Mouse (Mus musculus): Measurements from ENCODE around the gene Lnpep. TPM values are rescaled to one million over a fixed set of nuclear protein-coding genes. Genes with fewer than 3 reads are reported as not detected.

Gene Lnpep
- 1.8 and 3.4 TPM in 2 replicates for polyA plus RNA-seq (2012; rRNA removed)

DNA sequence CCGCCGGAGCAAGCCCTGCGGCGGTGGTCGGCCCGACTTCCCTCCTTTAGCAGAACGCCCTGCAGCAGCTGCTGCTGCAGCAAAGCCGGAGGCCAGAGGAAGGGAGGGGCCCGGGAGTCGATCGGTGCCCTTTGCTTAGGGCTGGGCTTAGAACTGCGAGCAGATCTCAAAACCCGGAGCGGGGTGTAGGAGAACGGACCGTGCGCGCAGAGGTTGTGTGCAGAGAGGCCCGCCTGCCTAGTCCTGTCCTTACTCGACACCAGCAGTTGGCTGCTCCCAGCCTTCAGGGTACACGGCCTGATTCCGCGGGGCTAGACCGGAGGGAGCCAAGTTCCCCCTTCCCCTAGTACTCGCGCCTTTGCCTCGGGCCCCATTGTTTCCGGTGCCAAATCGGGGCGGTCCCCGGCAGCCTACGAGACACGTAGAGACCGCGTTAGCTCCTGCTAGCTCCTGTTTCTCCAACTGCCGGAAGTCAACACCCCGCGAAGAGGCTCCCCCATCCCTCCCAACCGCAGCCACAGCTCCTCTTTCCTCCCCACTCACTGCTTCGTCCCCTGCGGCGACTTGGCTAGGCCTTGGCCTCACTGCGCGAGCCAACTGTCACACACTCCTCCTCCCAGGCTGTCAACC, at the start of gene Lnpep:
Gene Lnpep (minus strand): TSS at position 94 of the 630 bp plus-strand sequence.
- Histone ChIP-seq H3K27ac (ENCODE audit: insufficient read depth, low read depth, low read length) (peak within 1 kb of the TSS; percentile 100), H3K27me3 (ENCODE audit: control insufficient read depth, insufficient read depth, low read length) (no peaks in the 10 kb centered on the region), H3K4me1 (ENCODE audit: control insufficient read depth, insufficient read depth, insufficient read length, low read length) (peaks cover 2% of the 10 kb centered on the region; the same call in 1 of the 2 replicates), H3K36me3 (ENCODE audit: control insufficient read depth, insufficient read depth, low read length) (no peaks in the 10 kb centered on the region), H3K4me3 (ENCODE audit: low read depth, low read length) (peak within 1 kb of the TSS; percentile 95)
- whole genome bisulfite sequencing, result under 1% methylated on average over 44 of the region's 44 CpGs
- TF ChIP-seq CTCF (IDR thresholded peaks at IDR 0.05; ENCODE audit: extremely low read depth, insufficient read length, insufficient replicate concordance, low read depth, low read length), result no peak
- peak; percentile 34; the same call in 1 of the 2 replicates for TF ChIP-seq POLR2A (IDR thresholded peaks at IDR 0.05; ENCODE audit: low read depth, low read length)

DNA sequence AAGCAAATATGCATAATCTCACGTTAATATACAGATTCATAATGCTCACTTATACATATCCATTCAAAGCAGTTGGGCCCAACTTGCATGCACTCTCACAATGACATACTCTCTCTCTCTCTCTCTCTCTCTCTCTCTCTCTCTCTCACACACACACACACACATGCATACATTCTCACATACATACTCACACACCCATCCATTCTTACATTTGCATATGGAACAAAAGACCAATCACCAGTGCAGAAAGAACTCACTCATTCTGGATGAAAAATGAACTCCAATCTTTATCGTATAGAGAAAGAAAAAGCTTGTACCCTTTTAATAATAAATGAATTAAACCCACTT, 31.0 kb upstream of the Lnpep start:
- Histone ChIP-seq H3K4me3 (ENCODE audit: low read depth, low read length) (no peak overlapping the region), H3K36me3 (ENCODE audit: control insufficient read depth, insufficient read depth, low read length) (no peaks in the 10 kb centered on the region), H3K27me3 (ENCODE audit: control insufficient read depth, insufficient read depth, low read length) (peaks cover 4% of the 10 kb centered on the region)

GRCm38 (mm10) chr17:17654997-17655828, 30.4 kb upstream of the Lnpep start:
- no peak for TF ChIP-seq CTCF (IDR thresholded peaks at IDR 0.05; ENCODE audit: extremely low read depth, insufficient read length, insufficient replicate concordance, low read depth, low read length)
- no peak for TF ChIP-seq POLR2A (IDR thresholded peaks at IDR 0.05; ENCODE audit: low read depth, low read length)
- H3K4me3 ChIP-seq (ENCODE audit: low read depth, low read length), result no peak overlapping the region
- WGBS, result 11% methylated on average over 10 of the region's 10 CpGs
- peaks cover 4% of the 10 kb centered on the region for H3K27me3 ChIP-seq (ENCODE audit: control insufficient read depth, insufficient read depth, low read length)
- no peaks in the 10 kb centered on the region for H3K36me3 ChIP-seq (ENCODE audit: control insufficient read depth, insufficient read depth, low read length)
- no peak overlapping the region for H3K27ac ChIP-seq (ENCODE audit: insufficient read depth, low read depth, low read length)
- no peaks in the 10 kb centered on the region for H3K4me1 ChIP-seq (ENCODE audit: control insufficient read depth, insufficient read depth, insufficient read length, low read length)

More for the DNA sequence above, 31.0 kb upstream of the Lnpep start:
- no peaks in the 10 kb centered on the region for H3K4me1 ChIP-seq (ENCODE audit: control insufficient read depth, insufficient read depth, insufficient read length, low read length)
- no peak overlapping the region for H3K27ac ChIP-seq (ENCODE audit: insufficient read depth, low read depth, low read length)
- WGBS, result 42% methylated on average over 2 of the region's 2 CpGs
- TF ChIP-seq CTCF (IDR thresholded peaks at IDR 0.05; ENCODE audit: extremely low read depth, insufficient read length, insufficient replicate concordance, low read depth, low read length) (no peak), POLR2A (IDR thresholded peaks at IDR 0.05; ENCODE audit: low read depth, low read length) (no peak)

GRCm38 (mm10) chr17:17652570-17652969, 27.7 kb upstream of the Lnpep start:
- TF ChIP-seq CTCF (IDR thresholded peaks at IDR 0.05; ENCODE audit: extremely low read depth, insufficient read length, insufficient replicate concordance, low read depth, low read length), result no peak
- no peak for TF ChIP-seq POLR2A (IDR thresholded peaks at IDR 0.05; ENCODE audit: low read depth, low read length)
- WGBS, result 65% methylated on average over 4 of the region's 4 CpGs

GRCm38 (mm10) chr17:17645738-17646137, 20.9 kb upstream of the Lnpep start:
- WGBS, result 3% methylated on average over 3 of the region's 3 CpGs
- Histone ChIP-seq H3K36me3 (ENCODE audit: control insufficient read depth, insufficient read depth, low read length) (no peaks in the 10 kb centered on the region), H3K27ac (ENCODE audit: insufficient read depth, low read depth, low read length) (no peak overlapping the region), H3K4me3 (ENCODE audit: low read depth, low read length) (no peak overlapping the region), H3K4me1 (ENCODE audit: control insufficient read depth, insufficient read depth, insufficient read length, low read length) (no peaks in the 10 kb centered on the region), H3K27me3 (ENCODE audit: control insufficient read depth, insufficient read depth, low read length) (no peaks in the 10 kb centered on the region)
- TF ChIP-seq CTCF (IDR thresholded peaks at IDR 0.05; ENCODE audit: extremely low read depth, insufficient read length, insufficient replicate concordance, low read depth, low read length) (peak; percentile 61; the same call in 1 of the 2 replicates), POLR2A (IDR thresholded peaks at IDR 0.05; ENCODE audit: low read depth, low read length) (no peak)

More at GRCm38 (mm10) chr17:17652570-17652969, 27.7 kb upstream of the Lnpep start:
- Histone ChIP-seq H3K4me3 (ENCODE audit: low read depth, low read length) (no peak overlapping the region), H3K4me1 (ENCODE audit: control insufficient read depth, insufficient read depth, insufficient read length, low read length) (no peaks in the 10 kb centered on the region), H3K27me3 (ENCODE audit: control insufficient read depth, insufficient read depth, low read length) (no peaks in the 10 kb centered on the region; the same call in 1 of the 2 replicates), H3K27ac (ENCODE audit: insufficient read depth, low read depth, low read length) (no peak overlapping the region), H3K36me3 (ENCODE audit: control insufficient read depth, insufficient read depth, low read length) (no peaks in the 10 kb centered on the region)

DNA sequence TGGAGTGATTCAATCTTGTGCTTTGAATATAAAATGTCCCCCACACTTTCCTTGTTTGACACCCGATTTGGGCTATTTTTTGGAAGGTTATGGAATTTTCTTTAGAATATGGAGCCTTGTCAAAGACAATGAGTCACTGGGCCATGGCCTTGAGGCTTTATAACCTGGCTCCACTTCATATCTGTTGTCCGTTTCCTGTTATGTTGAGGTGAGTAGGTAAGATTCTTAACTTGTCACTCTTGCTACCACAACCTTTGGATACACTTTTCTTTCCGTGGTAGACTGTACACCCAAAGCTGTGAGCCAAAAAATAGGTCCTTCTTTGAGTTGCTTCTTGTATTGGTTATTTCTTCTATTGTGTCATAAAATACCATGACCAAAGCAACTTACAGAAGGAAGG, 12.5 kb upstream of the Lnpep start:
- H3K36me3 ChIP-seq (ENCODE audit: control insufficient read depth, insufficient read depth, low read length), result no peaks in the 10 kb centered on the region
- no peak overlapping the region for H3K4me3 ChIP-seq (ENCODE audit: low read depth, low read length)
- TF ChIP-seq POLR2A (IDR thresholded peaks at IDR 0.05; ENCODE audit: low read depth, low read length) (no peak), CTCF (IDR thresholded peaks at IDR 0.05; ENCODE audit: extremely low read depth, insufficient read length, insufficient replicate concordance, low read depth, low read length) (no peak)
- H3K27ac ChIP-seq (ENCODE audit: insufficient read depth, low read depth, low read length), result no peak overlapping the region
- H3K27me3 ChIP-seq (ENCODE audit: control insufficient read depth, insufficient read depth, low read length), result no peaks in the 10 kb centered on the region
- 67% methylated on average over 3 of the region's 3 CpGs for WGBS
- no peaks in the 10 kb centered on the region for H3K4me1 ChIP-seq (ENCODE audit: control insufficient read depth, insufficient read depth, insufficient read length, low read length)

DNA sequence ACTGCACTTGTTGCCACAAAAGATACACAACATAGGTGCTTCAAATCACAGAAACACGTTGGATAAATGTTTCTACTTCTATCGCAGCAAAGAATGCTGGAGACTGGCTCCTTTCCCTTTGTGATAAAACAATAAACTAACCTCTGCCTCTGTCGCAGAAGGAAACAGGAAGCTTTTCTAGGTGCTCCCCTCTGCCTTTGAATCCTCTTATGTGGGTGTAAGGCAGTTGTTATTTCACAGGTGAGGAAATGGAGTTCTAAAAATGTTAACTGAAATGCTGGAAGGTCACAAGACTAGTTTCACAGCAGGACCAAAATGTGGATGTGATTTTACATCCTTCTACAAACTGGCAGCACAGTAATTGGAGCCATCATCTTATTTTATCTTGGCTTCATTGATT, 11.3 kb upstream of the Lnpep start:
- 16% methylated on average over 3 of the region's 3 CpGs for WGBS
- no peaks in the 10 kb centered on the region for H3K36me3 ChIP-seq (ENCODE audit: control insufficient read depth, insufficient read depth, low read length)
- TF ChIP-seq POLR2A (IDR thresholded peaks at IDR 0.05; ENCODE audit: low read depth, low read length) (no peak), CTCF (IDR thresholded peaks at IDR 0.05; ENCODE audit: extremely low read depth, insufficient read length, insufficient replicate concordance, low read depth, low read length) (no peak)
- no peak overlapping the region for H3K4me3 ChIP-seq (ENCODE audit: low read depth, low read length)
- no peaks in the 10 kb centered on the region for H3K27me3 ChIP-seq (ENCODE audit: control insufficient read depth, insufficient read depth, low read length)
- H3K27ac ChIP-seq (ENCODE audit: insufficient read depth, low read depth, low read length), result no peak overlapping the region
- H3K4me1 ChIP-seq (ENCODE audit: control insufficient read depth, insufficient read depth, insufficient read length, low read length), result no peaks in the 10 kb centered on the region

All from small intestine, adult 2 months (tissue).